Mouse (Mus musculus) heart, adult 18-20 months (tissue): Measurements from ENCODE around the gene Slit1. TPM values are rescaled to one million over a fixed set of nuclear protein-coding genes. Genes with fewer than 3 reads are reported as not detected.

Experiments used
- DNase-seq, 2 experiments: peaks; one replicate each; pipeline ENCODE4 v3.0.0; 2021 to 2022; ENCODE audit warnings: mixed read lengths in 1 of 2
- total RNA-seq, 2 experiments: library from RNA; stranded (reverse); gene quantifications; 2 replicates each; pipeline ENCODE4 v1.2.3; 2021

Slit1 gene
- total RNA-seq, 2 experiments from 2014 or later, result 0.07 to 0.08 TPM

- DNase-seq, result no peak
Measured at GRCm38 (mm10) chr19:41688251-41688650, 55.2 kb downstream of the Slit1 start.

GRCm38 (mm10) chr19:41687836-41688235 lies 55.6 kb downstream of the Slit1 start:
- DNase-seq, result no peak

- no peak for DNase-seq
Measured at GRCm38 (mm10) chr19:41686194-41686593, 57.3 kb downstream of the Slit1 start.

GRCm38 (mm10) chr19:41685453-41686086 lies 57.9 kb downstream of the Slit1 start:
- DNase-seq, result no peak

- DNase-seq, result no peak
Measured at GRCm38 (mm10) chr19:41684874-41685273, 58.6 kb downstream of the Slit1 start.

- DNase-seq, result no peak
Measured at GRCm38 (mm10) chr19:41683951-41684350, 59.5 kb downstream of the Slit1 start.

- no peak for DNase-seq
Measured at GRCm38 (mm10) chr19:41680267-41680666, 63.2 kb downstream of the Slit1 start.

- DNase-seq, result no peak
Measured at GRCm38 (mm10) chr19:41679028-41679427, 64.4 kb downstream of the Slit1 start.

- DNase-seq, result no peak
Measured at GRCm38 (mm10) chr19:41677575-41677974, 65.9 kb downstream of the Slit1 start.

- DNase-seq, result no peak
Measured at GRCm38 (mm10) chr19:41675583-41675982, 67.9 kb downstream of the Slit1 start.

GRCm38 (mm10) chr19:41674366-41674765 lies 69.1 kb downstream of the Slit1 start:
- DNase-seq, result no peak

GRCm38 (mm10) chr19:41672836-41673235 lies 70.6 kb downstream of the Slit1 start:
- no peak for DNase-seq

- no peak for DNase-seq
Measured at GRCm38 (mm10) chr19:41670931-41671330, 72.5 kb downstream of the Slit1 start.

- no peak for DNase-seq
Measured at GRCm38 (mm10) chr19:41670473-41670872, 73.0 kb downstream of the Slit1 start.

GRCm38 (mm10) chr19:41669747-41670342 lies 73.6 kb downstream of the Slit1 start:
- no peak for DNase-seq

- no peak for DNase-seq
Measured at GRCm38 (mm10) chr19:41667591-41667990, 75.9 kb downstream of the Slit1 start.

- DNase-seq, result no peak
Measured at GRCm38 (mm10) chr19:41665941-41666340, 77.5 kb downstream of the Slit1 start.

GRCm38 (mm10) chr19:41663506-41664242 lies 79.8 kb downstream of the Slit1 start:
- peak; percentile 13 to 46 for DNase-seq

- DNase-seq, result no peak
Measured at GRCm38 (mm10) chr19:41661466-41661865, 82.0 kb downstream of the Slit1 start.

GRCm38 (mm10) chr19:41660999-41661374 lies 82.5 kb downstream of the Slit1 start:
- DNase-seq, result peak in 1 of 2 experiments; percentile 14

- DNase-seq, result peak in 1 of 2 experiments; percentile 26
Measured at GRCm38 (mm10) chr19:41660294-41660998, 83.0 kb downstream of the Slit1 start.

GRCm38 (mm10) chr19:41657446-41657845 lies 86.0 kb downstream of the Slit1 start:
- DNase-seq, result no peak

GRCm38 (mm10) chr19:41656671-41657070 lies 86.8 kb downstream of the Slit1 start:
- DNase-seq, result no peak
